Mouse (Mus musculus): ENCODE results near the gene Fam131c. TPM values are rescaled to one million over a fixed set of nuclear protein-coding genes. Genes with fewer than 3 reads are reported as not detected.

Fam131c gene
- total and polyA plus RNA-seq, 2 experiments from 2014 or later = 37.0 to 50.4 TPM

DNA sequence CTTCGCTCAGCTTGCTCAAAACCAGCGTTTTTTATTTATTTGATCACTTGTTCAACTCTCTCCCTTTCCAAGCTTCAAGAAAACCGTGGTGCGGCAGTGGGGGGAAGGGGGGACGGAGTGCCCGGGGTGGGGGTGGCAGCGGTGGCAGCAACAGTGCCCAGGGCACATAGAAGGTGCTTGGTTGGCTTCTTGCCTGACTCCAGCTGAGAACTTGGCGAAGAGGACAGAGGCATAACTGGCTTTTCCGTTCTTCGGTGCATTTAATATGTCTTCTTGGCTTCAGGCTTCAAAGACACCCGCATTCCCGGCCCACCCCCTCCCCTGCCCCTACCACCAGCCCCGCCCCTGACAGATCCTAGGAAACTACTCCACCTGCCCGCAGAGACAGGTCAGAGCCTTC lies 64.6 kb downstream of the Fam131c start:
- H3K27ac ChIP-seq (ENCODE audit: low read depth, low read length) = no peak overlapping the region
- H3K9ac ChIP-seq = no peak overlapping the region
- H3K27me3 ChIP-seq (ENCODE audit: insufficient read depth, low read length) = no peaks in the 10 kb centered on the region
- DNase-seq = no peak
- ATAC-seq = no peak
- H3K4me2 ChIP-seq (ENCODE audit: low read depth) = no peak overlapping the region
- no peaks in the 10 kb centered on the region for H3K4me1 ChIP-seq (ENCODE audit: insufficient read depth)
- TF ChIP-seq CTCF (IDR thresholded peaks at IDR 0.05; ENCODE audit: low read depth) = no peak
- H3K9me3 ChIP-seq (ENCODE audit: low read length) = no peaks in the 10 kb centered on the region
- no peaks in the 10 kb centered on the region for H3K36me3 ChIP-seq (ENCODE audit: insufficient read depth)
- no peak overlapping the region for H3K4me3 ChIP-seq (ENCODE audit: low read depth, low read length)
- 64% methylated on average over 14 of the region's 14 CpGs for WGBS

DNA sequence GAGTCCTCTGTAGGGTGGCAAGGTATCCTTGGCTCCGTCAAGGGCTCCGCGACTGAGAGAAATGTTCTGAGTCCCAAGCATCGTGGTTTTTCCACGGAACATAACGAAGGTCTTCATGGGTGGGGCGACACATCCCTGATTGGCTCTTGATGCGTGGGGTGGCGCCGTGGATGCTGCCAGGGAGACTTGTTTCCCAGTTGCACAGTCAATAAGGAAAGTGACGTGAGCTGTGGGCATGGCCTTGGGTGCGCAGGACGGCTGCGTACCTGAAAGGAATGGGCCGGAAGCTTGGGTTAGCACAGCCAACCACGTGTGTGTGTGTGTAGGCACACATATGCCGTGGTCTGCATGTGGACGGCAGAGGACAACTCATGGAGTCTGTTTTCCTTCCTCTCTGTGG lies 65.2 kb downstream of the Fam131c start:
- Histone ChIP-seq H3K4me2 (ENCODE audit: low read depth) (no peak overlapping the region), H3K27me3 (ENCODE audit: insufficient read depth, low read length) (no peaks in the 10 kb centered on the region), H3K9me3 (ENCODE audit: low read length) (no peaks in the 10 kb centered on the region), H3K9ac (no peak overlapping the region), H3K4me3 (ENCODE audit: low read depth, low read length) (no peak overlapping the region), H3K36me3 (ENCODE audit: insufficient read depth) (no peaks in the 10 kb centered on the region), H3K27ac (ENCODE audit: low read depth, low read length) (no peak overlapping the region), H3K4me1 (ENCODE audit: insufficient read depth) (no peaks in the 10 kb centered on the region)
- no peak for TF ChIP-seq CTCF (IDR thresholded peaks at IDR 0.05; ENCODE audit: low read depth)
- DNase-seq (no peak), ATAC-seq (no peak)
- 80% methylated on average over 18 of the region's 18 CpGs for WGBS

Small RNA genes lying within 50 kb of the gene (microRNA-seq; reads per million reads assigned to microRNA genes)
- 0 reads per million in 2 experiments for gene Gm25690

Other genes starting within 250 kb of the Fam131c start
- gene Szrd1, start 228.4 kb upstream of the Fam131c start, total RNA-seq (2014; rRNA removed) = 57.8 and 60.5 TPM in 2 replicates
- gene Szrd1, start 228.4 kb upstream of the Fam131c start, polyA plus RNA-seq (2015; fragmentation: Nextera tagmentation; extraction: Ambion mirVana) = 17.2 and 17.5 TPM in 2 replicates
- 12.4 and 18.0 TPM in 2 replicates for gene Fbxo42, start 220.3 kb upstream of the Fam131c start, total RNA-seq (2014; rRNA removed)
- gene Fbxo42, start 220.3 kb upstream of the Fam131c start, polyA plus RNA-seq (2015; fragmentation: Nextera tagmentation; extraction: Ambion mirVana) = 9.9 and 13.1 TPM in 2 replicates
- gene Rsg1, start 154.3 kb upstream of the Fam131c start, total RNA-seq (2014; rRNA removed) = 4.5 and 6.9 TPM in 2 replicates
- 3.7 and 5.2 TPM in 2 replicates for gene Rsg1, start 154.3 kb upstream of the Fam131c start, polyA plus RNA-seq (2015; fragmentation: Nextera tagmentation; extraction: Ambion mirVana)
- gene Arhgef19, start 128.7 kb upstream of the Fam131c start, total RNA-seq (2014; rRNA removed) = 0.95 and 1.6 TPM in 2 replicates
- 0.52 and 0.90 TPM in 2 replicates for gene Arhgef19, start 128.7 kb upstream of the Fam131c start, polyA plus RNA-seq (2015; fragmentation: Nextera tagmentation; extraction: Ambion mirVana)
- 1.2 and 1.4 TPM in 2 replicates for gene Epha2, start 67.0 kb upstream of the Fam131c start, total RNA-seq (2014; rRNA removed)
- 0.33 and 0.39 TPM in 2 replicates for gene Epha2, start 67.0 kb upstream of the Fam131c start, polyA plus RNA-seq (2015; fragmentation: Nextera tagmentation; extraction: Ambion mirVana)
- 0.24 TPM in 1 of 2 replicates, not detected in the other for gene Clcnka, start 30.5 kb downstream of the Fam131c start, total RNA-seq (2014; rRNA removed)
- 0.10 TPM in 1 of 2 replicates, not detected in the other for gene Clcnka, start 30.5 kb downstream of the Fam131c start, polyA plus RNA-seq (2015; fragmentation: Nextera tagmentation; extraction: Ambion mirVana)
- 0.08 TPM in 1 of 2 replicates, not detected in the other for gene Clcnkb, start 47.8 kb downstream of the Fam131c start, total RNA-seq (2014; rRNA removed)
- gene Clcnkb, start 47.8 kb downstream of the Fam131c start, polyA plus RNA-seq (2015; fragmentation: Nextera tagmentation; extraction: Ambion mirVana) = 0.25 TPM in 1 of 2 replicates, not detected in the other
- not detected in 2 replicates for gene Hspb7, start 52.6 kb downstream of the Fam131c start, total RNA-seq (2014; rRNA removed)
- gene Hspb7, start 52.6 kb downstream of the Fam131c start, polyA plus RNA-seq (2015; fragmentation: Nextera tagmentation; extraction: Ambion mirVana) = not detected in 2 replicates
- 2.4 and 4.6 TPM in 2 replicates for gene Srarp, start 67.9 kb downstream of the Fam131c start, total RNA-seq (2014; rRNA removed)
- gene Srarp, start 67.9 kb downstream of the Fam131c start, polyA plus RNA-seq (2015; fragmentation: Nextera tagmentation; extraction: Ambion mirVana) = 0.63 and 0.69 TPM in 2 replicates
- 42.1 and 51.5 TPM in 2 replicates for gene Zbtb17, start 76.4 kb downstream of the Fam131c start, total RNA-seq (2014; rRNA removed)
- 32.8 and 34.8 TPM in 2 replicates for gene Zbtb17, start 76.4 kb downstream of the Fam131c start, polyA plus RNA-seq (2015; fragmentation: Nextera tagmentation; extraction: Ambion mirVana)
- gene Spen, start 170.4 kb downstream of the Fam131c start, total RNA-seq (2014; rRNA removed) = 21.7 and 24.7 TPM in 2 replicates
- 6.0 and 10.7 TPM in 2 replicates for gene Spen, start 170.4 kb downstream of the Fam131c start, polyA plus RNA-seq (2015; fragmentation: Nextera tagmentation; extraction: Ambion mirVana)
- 20.8 and 22.3 TPM in 2 replicates for gene Fblim1, start 237.9 kb downstream of the Fam131c start, total RNA-seq (2014; rRNA removed)
- 24.9 and 26.1 TPM in 2 replicates for gene Fblim1, start 237.9 kb downstream of the Fam131c start, polyA plus RNA-seq (2015; fragmentation: Nextera tagmentation; extraction: Ambion mirVana)